ENCODE assay signal across 8 mouse cellular contexts in genomic region chr2:106889297-106890000, GRCm38 (mm10).
DNase-seq lines count a peak whose midpoint lies in the region; ATAC-seq lines count a peak whose summit lies in the region.

No protein-coding gene starts in this region.

- no peak overlapping the region for H3K4me2 ChIP-seq in forebrain, embryonic 15.5 days (replicated peaks)
- H3K4me2 ChIP-seq in forebrain, embryonic 12.5 days, result no peak overlapping the region
- no peak overlapping the region for H3K4me2 ChIP-seq in embryonic facial prominence, embryonic 14.5 days (ENCODE audit: low read depth, low read length)

- H3K27ac ChIP-seq in forebrain, embryonic 15.5 days (replicated peaks), result no peak overlapping the region
- no peak overlapping the region for H3K27ac ChIP-seq in forebrain, embryonic 12.5 days
- H3K27ac ChIP-seq in embryonic facial prominence, embryonic 14.5 days (replicated peaks; ENCODE audit: low read depth, low read length), result 0 out of 2 replicates have a peak overlapping the region, but pooled peaks have one; percentile 30

- H3K36me3 ChIP-seq in forebrain, embryonic 15.5 days, result no peaks in the 10 kb centered on the region
- H3K36me3 ChIP-seq in forebrain, embryonic 12.5 days (replicated peaks), result no peaks in the 10 kb centered on the region
- H3K36me3 ChIP-seq in embryonic facial prominence, embryonic 14.5 days (ENCODE audit: control insufficient read depth, insufficient read depth, low read length), result no peaks in the 10 kb centered on the region

- H3K9ac ChIP-seq in forebrain, embryonic 15.5 days (replicated peaks), result no peak overlapping the region
- no peak overlapping the region for H3K9ac ChIP-seq in forebrain, embryonic 12.5 days
- H3K9ac ChIP-seq in embryonic facial prominence, embryonic 14.5 days (ENCODE audit: low read depth, low read length), result no peak overlapping the region

- DNase-seq in Muller cell, postnatal 12 days (ENCODE audit: inconsistent ontology term), result peak; percentile 58
- peak; percentile 95 for DNase-seq in embryonic facial prominence, embryonic 14.5 days (ENCODE audit: low spot score)
- peak; percentile 53 for DNase-seq in kidney, adult 11 months
- peak; percentile 67 for DNase-seq in lung, postnatal 36 days

- WGBS in forebrain, embryonic 15.5 days, result 8% methylated on average over 3 of the region's 3 CpGs
- WGBS in forebrain, embryonic 12.5 days, result 23% methylated on average over 3 of the region's 3 CpGs
- WGBS in embryonic facial prominence, embryonic 14.5 days, result 7% methylated on average over 3 of the region's 3 CpGs

- peak; percentile 54; the same call in 1 of the 2 replicates for ATAC-seq in forebrain, embryonic 15.5 days (replicated peaks)
- no peak; the same call in 1 of the 2 replicates for ATAC-seq in forebrain, embryonic 12.5 days (ENCODE audit: low FRiP score)
- peak; percentile 74 for ATAC-seq in embryonic facial prominence, embryonic 14.5 days (ENCODE audit: low read depth)
- no peak for ATAC-seq in CD4-positive, CD25-positive, alpha-beta regulatory T cell, adult 4 months
- ATAC-seq in activated CD4-positive, CD25-positive, alpha-beta regulatory T cell, adult 4 months, result no peak

- H3K9me3 ChIP-seq in forebrain, embryonic 15.5 days, result no peaks in the 10 kb centered on the region
- H3K9me3 ChIP-seq in forebrain, embryonic 12.5 days, result no peaks in the 10 kb centered on the region
- H3K9me3 ChIP-seq in embryonic facial prominence, embryonic 14.5 days (ENCODE audit: control insufficient read depth, low read length), result no peaks in the 10 kb centered on the region

- H3K27me3 ChIP-seq in forebrain, embryonic 15.5 days, result no peaks in the 10 kb centered on the region
- no peaks in the 10 kb centered on the region for H3K27me3 ChIP-seq in forebrain, embryonic 12.5 days
- H3K27me3 ChIP-seq in embryonic facial prominence, embryonic 14.5 days (replicated peaks; ENCODE audit: control insufficient read depth, insufficient read depth, low read length), result no peaks in the 10 kb centered on the region

- H3K4me1 ChIP-seq in forebrain, embryonic 15.5 days, result peaks cover 12% of the 10 kb centered on the region
- H3K4me1 ChIP-seq in forebrain, embryonic 12.5 days, result peaks cover 8% of the 10 kb centered on the region; the same call in 1 of the 2 replicates
- H3K4me1 ChIP-seq in embryonic facial prominence, embryonic 14.5 days (ENCODE audit: control insufficient read depth, insufficient read depth, low read length), result peaks cover 12% of the 10 kb centered on the region

- no peak overlapping the region for H3K4me3 ChIP-seq in forebrain, embryonic 15.5 days
- no peak overlapping the region for H3K4me3 ChIP-seq in forebrain, embryonic 12.5 days (replicated peaks)
- no peak overlapping the region for H3K4me3 ChIP-seq in embryonic facial prominence, embryonic 14.5 days (ENCODE audit: low read depth, low read length)

Comparison
In these comparisons a context has a peak if more than half of its experiments do, and no peak if none do; other contexts are left out.
1. ATAC-seq: peak in forebrain, embryonic 15.5 days (single experiment) and embryonic facial prominence, embryonic 14.5 days (single experiment); none in forebrain, embryonic 12.5 days (single experiment), CD4-positive, CD25-positive, alpha-beta regulatory T cell, adult 4 months (single experiment) and activated CD4-positive, CD25-positive, alpha-beta regulatory T cell, adult 4 months (single experiment).
2. Peak in every context shown above with its lines, with median percentiles within 50 percentile points of each other: DNase-seq.